Mouse (Mus musculus): Measurements from ENCODE around the gene Nlrc5.

Nlrc5 gene

DNA sequence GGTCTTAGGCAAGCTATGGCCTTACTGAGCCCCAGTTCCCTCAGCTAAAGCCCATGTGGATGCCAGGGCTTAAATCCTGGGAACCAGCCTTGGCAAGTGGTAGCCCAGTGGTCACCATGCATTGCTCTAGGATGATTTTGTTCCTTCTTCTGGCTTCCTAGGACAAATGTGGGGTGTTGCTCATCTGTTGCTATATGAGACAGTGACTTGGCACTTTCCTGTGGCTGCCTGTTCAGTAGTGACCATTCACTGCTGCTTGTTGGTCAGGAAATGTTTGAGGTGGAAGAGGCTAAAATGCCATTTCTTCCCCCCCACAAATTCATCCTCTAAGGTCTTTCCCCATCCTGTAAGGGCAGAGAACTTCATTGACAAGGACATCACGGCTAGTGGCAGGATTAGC lies 135.3 kb downstream of the Nlrc5 start:
- no peak for DNase-seq

DNA sequence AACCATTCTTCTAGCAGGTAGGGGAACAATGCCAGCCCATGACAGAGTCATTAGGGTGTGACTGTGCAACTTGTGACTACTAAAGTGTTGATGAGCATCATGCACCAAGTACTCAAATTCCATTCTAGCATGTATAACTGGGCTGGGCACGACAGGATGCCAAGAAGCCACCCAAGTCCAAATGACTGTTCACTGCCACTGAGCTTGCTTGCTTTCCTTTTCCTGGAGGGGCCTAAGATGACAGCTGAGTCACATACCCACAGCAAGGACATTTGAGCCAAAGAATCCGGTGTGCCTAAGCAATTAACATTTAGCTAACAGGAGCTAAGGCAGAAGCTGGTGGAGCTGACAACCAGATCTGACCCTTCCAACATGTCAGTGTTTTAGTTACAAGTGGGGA lies 137.7 kb downstream of the Nlrc5 start:
- DNase-seq, result no peak

DNA sequence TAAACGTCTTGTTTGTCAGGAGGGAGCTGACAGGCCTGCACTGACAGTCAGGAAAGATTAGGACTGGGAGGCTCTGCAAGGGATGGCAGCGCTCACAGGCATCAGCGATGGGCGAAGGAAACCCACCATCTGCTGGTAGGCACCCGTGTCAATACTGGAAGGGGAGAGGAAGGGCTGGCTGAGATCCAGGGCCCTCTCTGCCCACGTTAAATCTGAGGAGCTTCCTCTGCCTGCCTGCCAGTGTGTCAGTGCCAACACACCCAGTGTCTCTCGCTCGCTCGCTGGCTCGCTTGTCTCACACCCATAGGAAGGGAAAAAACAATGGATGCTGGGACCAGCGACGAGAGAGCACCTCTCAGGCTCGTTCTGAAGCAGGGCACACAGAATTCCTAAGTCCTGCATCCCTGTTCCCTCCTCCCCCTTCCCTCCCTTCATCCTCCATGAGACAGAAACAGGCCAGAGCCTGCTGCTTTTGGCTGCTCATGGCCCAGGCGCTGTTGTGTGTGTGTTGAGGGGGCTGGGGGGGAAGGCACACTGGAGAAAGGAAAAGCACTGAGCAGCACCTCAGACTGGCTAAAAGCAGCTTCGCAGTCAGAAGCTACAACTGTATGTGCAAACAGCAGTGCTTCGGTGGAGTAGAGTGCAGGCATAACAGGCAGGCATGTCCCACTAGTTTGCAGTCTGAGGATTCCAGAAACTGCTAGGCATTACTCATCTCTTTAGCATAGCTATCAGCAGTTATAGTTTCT lies 140.2 kb downstream of the Nlrc5 start:
- DNase-seq, result no peak

DNA sequence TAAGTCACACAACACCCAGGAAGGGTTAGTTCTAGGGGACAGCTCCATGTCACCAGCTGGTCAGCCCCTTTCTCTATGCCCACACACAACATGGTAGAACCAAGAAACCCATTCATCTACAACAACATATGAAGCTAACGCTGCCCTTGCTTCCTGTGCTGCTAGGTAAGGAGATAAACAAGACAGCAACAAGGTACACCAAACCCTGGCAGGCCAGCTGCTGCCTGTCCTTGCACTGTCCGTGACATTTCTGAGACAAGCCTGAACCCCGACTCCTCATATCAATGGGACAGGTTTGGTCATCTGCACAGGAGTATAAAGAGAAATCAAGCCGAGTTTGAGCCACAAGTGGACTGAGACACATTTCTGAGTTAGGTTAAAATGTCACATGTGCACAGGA lies 141.0 kb downstream of the Nlrc5 start:
- DNase-seq, result no peak

Data from kidney, postnatal 4 days (tissue).